Mouse (Mus musculus): ENCODE results near the gene Rps18.

The Rps18 gene

DNA sequence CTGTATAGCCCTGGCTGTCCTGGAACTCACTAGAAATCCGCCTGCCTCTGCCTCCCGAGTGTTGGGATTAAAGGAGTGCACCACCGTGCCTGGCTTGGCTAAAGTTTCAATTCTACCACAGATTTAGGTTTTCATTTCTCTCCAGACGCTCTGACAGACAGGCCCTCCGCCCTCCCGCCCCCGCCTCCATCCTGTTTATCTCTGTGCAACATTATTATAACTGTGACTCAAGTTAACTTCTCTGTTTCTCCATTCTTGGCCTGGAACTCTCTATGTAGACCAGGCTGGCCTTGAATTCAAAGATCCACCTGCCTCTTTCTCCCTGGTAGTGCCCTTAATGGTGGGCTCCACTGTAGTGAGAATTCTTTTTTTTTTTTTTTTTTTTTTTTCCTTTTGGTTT lies 53.3 kb downstream of the Rps18 start:
- DNase-seq = peak; percentile 68

DNA sequence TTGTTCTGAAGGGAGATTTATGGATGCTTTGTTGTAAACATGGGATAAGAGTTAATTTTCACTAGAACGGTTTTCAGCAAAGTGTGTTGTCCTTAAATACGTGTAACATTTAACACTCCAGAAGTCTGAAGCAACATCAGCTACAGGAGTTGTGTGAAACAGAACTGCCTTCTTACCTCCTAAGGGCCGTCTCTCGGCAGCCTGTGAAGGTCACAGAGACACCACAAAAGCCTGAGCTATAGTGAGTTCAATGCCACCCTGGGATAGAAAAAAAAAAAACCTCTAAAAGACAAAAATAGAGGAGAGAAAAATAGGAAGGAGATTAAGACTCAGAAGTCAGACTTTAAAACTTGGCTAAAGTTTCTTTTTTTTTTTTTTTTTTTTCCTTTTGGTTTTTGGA lies 53.7 kb downstream of the Rps18 start:
- no peak for DNase-seq
